In genomic region chr11:69403691-69404594, GRCm38 (mm10) we compare ENCODE assay signal across 12 mouse cellular contexts. TPM values are rescaled to one million over a fixed set of nuclear protein-coding genes. Genes with fewer than 3 reads are reported as not detected.
DNase-seq lines count a peak whose midpoint lies in the region; ATAC-seq lines count a peak whose summit lies in the region.
"Had no signal": no experiment of that assay in that cellular context is flagged by ENCODE, and none has a peak within 500 bp of the region (broad histone marks: within the 10 kb centered on the region; RNA-seq: fewer than 3 reads in every experiment).

No protein-coding gene starts in this region.

- DNase-seq in adrenal gland, adult (ENCODE audit: inconsistent age in 2 of 2, low spot score in 1 of 2), result peak; percentile 25 to 52
- DNase-seq in adrenal gland, adult 8-10 months, result no peak
- DNase-seq in heart, postnatal 4 days, result peak; percentile 17
- DNase-seq in heart, postnatal 10 days, result no peak
- peak; percentile 16 to 65 for DNase-seq in spleen, postnatal 4 days (ENCODE audit: low spot score in 2 of 2)
- no peak for DNase-seq in spleen, postnatal 36 days (ENCODE audit: low spot score in 2 of 2)
- peak; percentile 21 for DNase-seq in splenic B cell, adult 2 months (ENCODE audit: low read depth, low spot score)
- DNase-seq: embryo, embryonic 11 days; lung, postnatal 14 days had no signal

- intact Hi-C loops in heart, postnatal 10 days (cut with DNase I), result no loop called here

- peaks cover 9% of the 10 kb centered on the region for H3K36me3 ChIP-seq in splenic B cell, adult 2 months (ENCODE audit: control insufficient read depth, insufficient read depth, low read length, poor library complexity, severe bottlenecking)

- no peaks in the 10 kb centered on the region for H3K27me3 ChIP-seq in splenic B cell, adult 2 months (ENCODE audit: control insufficient read depth, insufficient read depth, low read length, poor library complexity, severe bottlenecking)

- ATAC-seq in monocyte, adult 5-6 weeks (replicated peaks; ENCODE audit: insufficient number of reproducible peaks, low FRiP score, low TSS enrichment, poor library complexity, severe bottlenecking), result no peak
- ATAC-seq: hindbrain, postnatal 0 days; liver, embryonic 12.5 days had no signal

RNA-seq across cellular contexts. Expression of gene Tmem88, which starts 5.9 kb away (rescaled TPM):
- 10 to 100 TPM in 2 of 4 experiments, 1 to 10 TPM in 2; 6.3 to 16.0 (median 10.4) TPM for total RNA-seq in adrenal gland, adult 8-10 months (2022)
- total RNA-seq in heart, postnatal 4 days (2021), result 10 to 100 TPM; 37.1 to 38.3 TPM
- total RNA-seq in heart, postnatal 10 days (2021), result 10 to 100 TPM; 53.3 to 54.0 TPM
- 3.1 to 3.8 TPM in 2 of 3 replicates, not detected in the other for total RNA-seq in monocyte, adult 5-6 weeks (2017)

RNA-seq across cellular contexts. Expression of gene Cyb5d1, which starts 8.5 kb away (rescaled TPM):
- 10 to 100 TPM; 53.9 to 65.7 (median 60.5) TPM for total RNA-seq in adrenal gland, adult 8-10 months (2022)
- 10 to 100 TPM; 21.3 to 22.1 TPM for total RNA-seq in heart, postnatal 4 days (2021)
- 10 to 100 TPM; 27.5 to 30.2 TPM for total RNA-seq in heart, postnatal 10 days (2021)
- 19.2 to 55.3 TPM (median 20.9 TPM) in 3 replicates for total RNA-seq in monocyte, adult 5-6 weeks (2017)

RNA-seq across cellular contexts. Expression of gene Naa38, which starts 8.7 kb away (rescaled TPM):
- 100 to 1,000 TPM; 138 to 160 (median 154) TPM for total RNA-seq in adrenal gland, adult 8-10 months (2022)
- 100 to 1,000 TPM in 1 of 2 experiments, 10 to 100 TPM in 1; 92.3 to 101 TPM for total RNA-seq in heart, postnatal 4 days (2021)
- total RNA-seq in heart, postnatal 10 days (2021), result 10 to 100 TPM; 94.1 to 95.0 TPM
- 51.4 to 93.3 TPM (median 54.6 TPM) in 3 replicates for total RNA-seq in monocyte, adult 5-6 weeks (2017)

RNA-seq across cellular contexts. Expression of gene Kdm6b, which starts 9.5 kb away (rescaled TPM):
- 10 to 100 TPM; 20.4 to 44.2 (median 35.1) TPM for total RNA-seq in adrenal gland, adult 8-10 months (2022)
- total RNA-seq in heart, postnatal 4 days (2021), result 10 to 100 TPM; 48.3 to 49.7 TPM
- 10 to 100 TPM; 48.3 to 52.2 TPM for total RNA-seq in heart, postnatal 10 days (2021)
- 14.3 to 27.5 TPM (median 16.8 TPM) in 3 replicates for total RNA-seq in monocyte, adult 5-6 weeks (2017)

RNA-seq across cellular contexts. Expression of gene Chd3, which starts 34.7 kb away (rescaled TPM):
- total RNA-seq in adrenal gland, adult 8-10 months (2022), result 100 to 1,000 TPM in 2 of 4 experiments, 10 to 100 TPM in 2; 89.8 to 169 (median 115) TPM
- 10 to 100 TPM; 75.3 to 76.7 TPM for total RNA-seq in heart, postnatal 4 days (2021)
- total RNA-seq in heart, postnatal 10 days (2021), result 10 to 100 TPM; 62.0 to 66.7 TPM
- total RNA-seq in monocyte, adult 5-6 weeks (2017), result 76.7 to 192 TPM (median 86.2 TPM) in 3 replicates

Comparison
In these comparisons a context has a peak if more than half of its experiments do, and no peak if none do; other contexts are left out.
1. DNase-seq: peak in adrenal gland, adult (2 of 2), heart, postnatal 4 days (single experiment), spleen, postnatal 4 days (2 of 2) and splenic B cell, adult 2 months (single experiment); none in adrenal gland, adult 8-10 months (single experiment), heart, postnatal 10 days (0 of 2) and spleen, postnatal 36 days (0 of 2).